Mouse (Mus musculus) bone marrow, adult 2 months (tissue): Measurements from ENCODE around the gene Hoxa2. TPM values are rescaled to one million over a fixed set of nuclear protein-coding genes. Genes with fewer than 3 reads are reported as not detected.

Source experiments
- H3K27ac ChIP-seq: fragments of 200-500 bp; 2 replicates; pipeline ENCODE4 v1.5.1; 2012; ENCODE audit warnings: low read depth, mild to moderate bottlenecking, control low read depth, inconsistent platforms, low read length; ENCODE audit not compliant: control insufficient read depth, poor library complexity, insufficient read depth
- H3K4me1 ChIP-seq: fragments of 200-500 bp; 2 replicates; pipeline ENCODE4 v1.6.1; 2011; ENCODE audit warnings: low read length; ENCODE audit not compliant: control insufficient read depth, insufficient read depth
- H3K4me3 ChIP-seq: fragments of 200-500 bp; replicated peaks from 2 replicates; pipeline ENCODE3; 2011; ENCODE audit warnings: mild to moderate bottlenecking, low read depth, low read length, control low read depth; ENCODE audit not compliant: control insufficient read depth
- CTCF ChIP-seq: fragments of 200-500 bp; IDR thresholded peaks from 2 replicates; pipeline ENCODE4 v1.5.1; 2011; ENCODE audit warnings: low read length, control low read depth; ENCODE audit not compliant: control insufficient read depth, insufficient read depth
- POLR2A ChIP-seq: fragments of 200-500 bp; IDR thresholded peaks from 2 replicates; pipeline ENCODE4 v1.6.1; 2011; ENCODE audit warnings: low read depth, mild to moderate bottlenecking, control low read depth, low read length, borderline replicate concordance; ENCODE audit not compliant: control insufficient read depth
- WGBS: fragments of 180-500 bp; shearing (Covaris S2); methylation state at CpG from one replicate; pipeline ENCODE4 v1.1.7; 2018; 5-methylcytosine and 5-hydroxymethylcytosine counted together
- polyA plus RNA-seq: library from polyadenylated mRNA; stranded (reverse); fragments of >200 nt; gene quantifications from 2 replicates; pipeline ENCODE4 v1.2.4, GENCODE M21; 2011; ENCODE audit warnings: low replicate concordance; ENCODE audit not compliant: missing spikeins, insufficient read depth, insufficient read length

Gene Hoxa2
- polyA plus RNA-seq, 1 experiment: 1.4 TPM

- Histone ChIP-seq H3K27ac (no peak overlapping the region), H3K4me3 (no peak overlapping the region), H3K4me1 (no peaks in the 10 kb centered on the region)
- TF ChIP-seq CTCF: no peak
- no peak for TF ChIP-seq POLR2A
- 6% methylated on average over 9 of the region's 9 CpGs for WGBS
Observed at GRCm38 (mm10) chr6:52159979-52160378, 4.7 kb downstream of the Hoxa2 start.

- Histone ChIP-seq H3K4me3 (no peak overlapping the region), H3K4me1 (no peaks in the 10 kb centered on the region), H3K27ac (no peak overlapping the region)
- TF ChIP-seq CTCF: no peak
- no peak for TF ChIP-seq POLR2A
- 31% methylated on average over 12 of the region's 12 CpGs for WGBS
Observed at GRCm38 (mm10) chr6:52159164-52159761, 5.4 kb downstream of the Hoxa2 start.

- Histone ChIP-seq H3K27ac (no peak within 1 kb of the TSS), H3K4me1 (no peaks in the 10 kb centered on the region), H3K4me3 (peak within 1 kb of the TSS; percentile 48)
- WGBS: under 1% methylated on average over 55 of the region's 55 CpGs
- TF ChIP-seq CTCF (no peak), POLR2A (no peak)
Observed at GRCm38 (mm10) chr6:52158276-52159051, 6.2 kb downstream of the Hoxa2 start, which contains the start of gene Hoxa1. Gene Hoxa1 (minus strand): TSS chr6:52158317.

- Histone ChIP-seq H3K4me1 (no peaks in the 10 kb centered on the region), H3K4me3 (peak overlapping the region; percentile 48), H3K27ac (no peak overlapping the region)
- 4% methylated on average over 32 of the region's 32 CpGs for WGBS
- TF ChIP-seq CTCF (no peak), POLR2A (no peak)
Observed at GRCm38 (mm10) chr6:52157466-52158275, 7.0 kb downstream of the Hoxa2 start.

GRCm38 (mm10) chr6:52156551-52157200 lies 8.0 kb downstream of the Hoxa2 start:
- WGBS: 16% methylated on average over 20 of the region's 20 CpGs
- no peak overlapping the region for H3K4me3 ChIP-seq
- H3K27ac ChIP-seq: no peak overlapping the region
- no peak for TF ChIP-seq CTCF
- no peak for TF ChIP-seq POLR2A
- H3K4me1 ChIP-seq: no peaks in the 10 kb centered on the region

GRCm38 (mm10) chr6:52155471-52155870 lies 9.2 kb downstream of the Hoxa2 start:
- TF ChIP-seq CTCF (no peak), POLR2A (no peak)
- H3K4me3 ChIP-seq: no peak overlapping the region
- 82% methylated on average over 3 of the region's 3 CpGs for WGBS
- H3K4me1 ChIP-seq: no peaks in the 10 kb centered on the region
- no peak overlapping the region for H3K27ac ChIP-seq

- WGBS: 75% methylated on average over 5 of the region's 5 CpGs
- Histone ChIP-seq H3K4me1 (no peaks in the 10 kb centered on the region), H3K4me3 (no peak overlapping the region), H3K27ac (no peak overlapping the region)
- no peak for TF ChIP-seq CTCF
- no peak for TF ChIP-seq POLR2A
Observed at GRCm38 (mm10) chr6:52154044-52154443, 10.6 kb downstream of the Hoxa2 start.
